Mouse (Mus musculus) limb, embryonic 10.5 days (tissue): ENCODE measurements at regions not wholly inside any gene's neighbourhood (a gene's known extent, or its start where the extent isn't known, plus 50 kb on each side); places are given as distances from the start of the nearest gene placed in this dataset.

ENCODE experiments used
- DNase-seq: peaks from one replicate; pipeline ENCODE4 v3.0.0-alpha.2; 2017; ENCODE audit warnings: low spot score
- H3K27ac ChIP-seq: fragments of 300-500 bp; sonication (generic); 2 replicates; pipeline ENCODE4 v1.5.1; 2016; ENCODE audit warnings: mild to moderate bottlenecking
- H3K27me3 ChIP-seq: fragments of 300-500 bp; sonication (generic); 2 replicates; pipeline ENCODE4 v1.6.1; 2016; ENCODE audit warnings: low read depth, mild to moderate bottlenecking; ENCODE audit not compliant: poor library complexity, severe bottlenecking
- H3K36me3 ChIP-seq: fragments of 300-500 bp; sonication (generic); 2 replicates; pipeline ENCODE4 v1.6.1; 2016; ENCODE audit warnings: mild to moderate bottlenecking, moderate library complexity
- H3K4me1 ChIP-seq: fragments of 300-500 bp; sonication (generic); 2 replicates; pipeline ENCODE4 v1.6.1; 2016
- H3K4me3 ChIP-seq: fragments of 300-500 bp; sonication (generic); 2 replicates; pipeline ENCODE4 v1.5.1; 2016; ENCODE audit warnings: mild to moderate bottlenecking, moderate library complexity
- H3K9me3 ChIP-seq: fragments of 300-500 bp; sonication (generic); replicated peaks from 2 replicates; pipeline ENCODE4 v1.6.1; 2016; ENCODE audit warnings: mild to moderate bottlenecking
- WGBS: fragments of 180-500 bp; shearing (Covaris S2); methylation state at CpG from one replicate; pipeline ENCODE4 v1.1.7; 2016; 5-methylcytosine and 5-hydroxymethylcytosine counted together

- 75% methylated on average over 9 of the region's 9 CpGs for WGBS
- Histone ChIP-seq H3K4me3 (no peak overlapping the region), H3K27me3 (no peaks in the 10 kb centered on the region), H3K36me3 (no peaks in the 10 kb centered on the region), H3K27ac (no peak overlapping the region), H3K4me1 (peaks cover 5% of the 10 kb centered on the region; the same call in 1 of the 2 replicates), H3K9me3 (no peaks in the 10 kb centered on the region)
- no peak for DNase-seq
Measured at GRCm38 (mm10) chr17:62299875-62300274, 581.2 kb downstream of the Efna5 start.

- Histone ChIP-seq H3K27ac (no peak overlapping the region), H3K4me3 (no peak overlapping the region), H3K27me3 (no peaks in the 10 kb centered on the region), H3K4me1 (peaks cover 5% of the 10 kb centered on the region; the same call in 1 of the 2 replicates), H3K36me3 (no peaks in the 10 kb centered on the region), H3K9me3 (no peaks in the 10 kb centered on the region)
- WGBS: 84% methylated on average over 7 of the region's 7 CpGs
- no peak for DNase-seq
Measured at GRCm38 (mm10) chr17:62297393-62298060, 583.6 kb downstream of the Efna5 start.

- no peak for DNase-seq
- Histone ChIP-seq H3K9me3 (no peaks in the 10 kb centered on the region), H3K36me3 (no peaks in the 10 kb centered on the region), H3K27ac (no peak overlapping the region), H3K4me3 (no peak overlapping the region), H3K4me1 (peaks cover 5% of the 10 kb centered on the region; the same call in 1 of the 2 replicates), H3K27me3 (no peaks in the 10 kb centered on the region)
Measured at GRCm38 (mm10) chr17:62295412-62295811, 585.7 kb downstream of the Efna5 start.

GRCm38 (mm10) chr17:62292703-62293102 lies 588.4 kb downstream of the Efna5 start:
- no peak for DNase-seq
- Histone ChIP-seq H3K36me3 (no peaks in the 10 kb centered on the region), H3K4me1 (no peaks in the 10 kb centered on the region), H3K27ac (no peak overlapping the region), H3K4me3 (no peak overlapping the region), H3K27me3 (no peaks in the 10 kb centered on the region), H3K9me3 (no peaks in the 10 kb centered on the region)
- WGBS: 86% methylated on average over 5 of the region's 5 CpGs

- H3K27me3 ChIP-seq: no peaks in the 10 kb centered on the region
- no peak overlapping the region for H3K4me3 ChIP-seq
- DNase-seq: no peak
- no peaks in the 10 kb centered on the region for H3K36me3 ChIP-seq
- 0 out of 2 replicates have a peak, but pooled peaks cover 3% of the 10 kb centered on the region for H3K4me1 ChIP-seq
- no peaks in the 10 kb centered on the region for H3K9me3 ChIP-seq
- H3K27ac ChIP-seq: no peak overlapping the region
Measured at GRCm38 (mm10) chr17:62287666-62288065, 593.5 kb downstream of the Efna5 start.

- no peaks in the 10 kb centered on the region for H3K9me3 ChIP-seq
- 83% methylated on average over 4 of the region's 4 CpGs for WGBS
Measured at GRCm38 (mm10) chr17:62287127-62287526, 594.0 kb downstream of the Efna5 start.

GRCm38 (mm10) chr17:62286086-62287080 lies 594.7 kb downstream of the Efna5 start:
- Histone ChIP-seq H3K9me3 (no peaks in the 10 kb centered on the region), H3K27ac (no peak overlapping the region), H3K4me3 (no peak overlapping the region), H3K27me3 (no peaks in the 10 kb centered on the region), H3K4me1 (0 out of 2 replicates have a peak, but pooled peaks cover 3% of the 10 kb centered on the region), H3K36me3 (no peaks in the 10 kb centered on the region)
- 71% methylated on average over 12 of the region's 12 CpGs for WGBS
- no peak for DNase-seq

More at GRCm38 (mm10) chr17:62287127-62287526, 594.0 kb downstream of the Efna5 start:
- H3K4me1 ChIP-seq: 0 out of 2 replicates have a peak, but pooled peaks cover 3% of the 10 kb centered on the region
- H3K36me3 ChIP-seq: no peaks in the 10 kb centered on the region
- no peaks in the 10 kb centered on the region for H3K27me3 ChIP-seq
- no peak overlapping the region for H3K27ac ChIP-seq
- no peak for DNase-seq
- H3K4me3 ChIP-seq: no peak overlapping the region

GRCm38 (mm10) chr17:62280201-62280600 lies 600.9 kb downstream of the Efna5 start:
- Histone ChIP-seq H3K36me3 (no peaks in the 10 kb centered on the region), H3K27me3 (no peaks in the 10 kb centered on the region), H3K27ac (no peak overlapping the region), H3K4me1 (peaks cover 8% of the 10 kb centered on the region; the same call in 1 of the 2 replicates), H3K4me3 (no peak overlapping the region), H3K9me3 (no peaks in the 10 kb centered on the region)
- DNase-seq: no peak
- 44% methylated on average over 3 of the region's 3 CpGs for WGBS

- H3K9me3 ChIP-seq: no peaks in the 10 kb centered on the region
- WGBS: 80% methylated on average over 7 of the region's 7 CpGs
- no peaks in the 10 kb centered on the region for H3K4me1 ChIP-seq
- H3K4me3 ChIP-seq: no peak overlapping the region
- no peaks in the 10 kb centered on the region for H3K36me3 ChIP-seq
- DNase-seq: no peak
- no peaks in the 10 kb centered on the region for H3K27me3 ChIP-seq
- H3K27ac ChIP-seq: no peak overlapping the region
Measured at GRCm38 (mm10) chr17:62271399-62271798, 609.7 kb downstream of the Efna5 start.

DNA sequence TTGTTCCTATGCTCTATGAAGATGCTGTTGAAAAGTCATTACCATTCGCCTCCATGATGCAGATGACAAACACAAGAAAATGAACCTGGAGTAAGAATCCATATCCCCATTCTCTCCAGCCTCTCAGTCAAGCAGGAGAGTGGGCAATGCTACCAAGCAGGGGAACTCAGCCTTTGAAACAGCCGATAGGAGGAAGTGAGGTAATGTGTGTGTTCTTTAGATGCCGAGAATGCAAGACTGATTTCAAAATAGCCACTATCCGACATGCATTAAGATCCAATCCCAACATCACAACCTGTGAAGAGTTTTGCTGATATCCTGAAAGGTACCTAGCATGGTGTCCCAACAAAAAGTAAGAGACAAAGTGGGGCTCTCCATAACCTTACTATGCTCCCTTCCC lies 611.8 kb downstream of the Efna5 start:
- no peak for DNase-seq
- no peaks in the 10 kb centered on the region for H3K27me3 ChIP-seq
- H3K27ac ChIP-seq: no peak overlapping the region
- no peaks in the 10 kb centered on the region for H3K4me1 ChIP-seq
- H3K36me3 ChIP-seq: no peaks in the 10 kb centered on the region
- H3K4me3 ChIP-seq: no peak overlapping the region
- no peaks in the 10 kb centered on the region for H3K9me3 ChIP-seq
- 94% methylated on average over 4 of the region's 4 CpGs for WGBS

GRCm38 (mm10) chr17:62253448-62253847 lies 627.7 kb downstream of the Efna5 start:
- Histone ChIP-seq H3K9me3 (no peaks in the 10 kb centered on the region), H3K36me3 (no peaks in the 10 kb centered on the region), H3K27ac (no peak overlapping the region), H3K4me1 (no peaks in the 10 kb centered on the region), H3K4me3 (no peak overlapping the region), H3K27me3 (no peaks in the 10 kb centered on the region)
- WGBS: 59% methylated on average over 3 of the region's 3 CpGs
- no peak for DNase-seq

- WGBS: 38% methylated on average over 3 of the region's 3 CpGs
- no peak for DNase-seq
- no peak overlapping the region for H3K4me3 ChIP-seq
- H3K4me1 ChIP-seq: no peaks in the 10 kb centered on the region
- no peak overlapping the region for H3K27ac ChIP-seq
- no peaks in the 10 kb centered on the region for H3K36me3 ChIP-seq
- H3K9me3 ChIP-seq: no peaks in the 10 kb centered on the region
- no peaks in the 10 kb centered on the region for H3K27me3 ChIP-seq
Measured at GRCm38 (mm10) chr17:62248011-62248410, 633.1 kb downstream of the Efna5 start.

DNA sequence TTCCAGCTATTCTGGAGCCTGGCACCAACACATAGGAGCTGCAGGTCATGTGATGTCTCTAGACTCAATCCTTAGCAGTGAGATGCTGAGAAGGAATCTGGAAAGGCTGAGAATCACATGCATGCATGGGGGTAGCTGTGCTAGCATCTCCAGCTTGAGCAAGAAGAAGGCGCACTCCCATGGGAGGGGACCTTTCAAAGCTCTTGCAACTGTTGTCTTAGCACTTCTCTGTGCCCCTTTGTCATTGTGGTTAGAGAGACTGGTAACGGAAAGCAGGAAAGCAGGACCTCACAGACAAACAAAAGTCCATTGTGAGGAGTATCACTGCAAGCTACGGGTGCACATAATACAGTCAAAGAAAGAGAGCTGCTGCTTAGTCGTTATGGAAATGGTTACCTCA lies 634.5 kb downstream of the Efna5 start:
- H3K4me1 ChIP-seq: no peaks in the 10 kb centered on the region
- H3K36me3 ChIP-seq: no peaks in the 10 kb centered on the region
- no peaks in the 10 kb centered on the region for H3K27me3 ChIP-seq
- no peak overlapping the region for H3K27ac ChIP-seq
- H3K9me3 ChIP-seq: no peaks in the 10 kb centered on the region
- 73% methylated on average over 4 of the region's 4 CpGs for WGBS
- no peak overlapping the region for H3K4me3 ChIP-seq
- DNase-seq: no peak
